Mouse (Mus musculus): ENCODE data around the gene Tas2r144. TPM values are rescaled to one million over a fixed set of nuclear protein-coding genes. Genes with fewer than 3 reads are reported as not detected.

Gene Tas2r144
- polyA plus RNA-seq, 1 experiment = not detected

GRCm38 (mm10) chr6:42261524-42262170 is 46.5 kb downstream of the Tas2r144 start, which contains the start of gene Tmem139:
Tmem139 (plus strand) TSS chr6:42261970.
- Histone ChIP-seq H3K27me3 (ENCODE audit: control insufficient read depth, insufficient read depth, insufficient read length) (no peaks in the 10 kb centered on the region), H3K4me3 (no peak within 1 kb of the TSS), H3ac (ENCODE audit: control insufficient read depth, insufficient read length) (no peak within 1 kb of the TSS), H3K4me2 (ENCODE audit: low read depth) (no peak within 1 kb of the TSS), H3K79me2 (ENCODE audit: control insufficient read depth, insufficient read depth) (peaks cover 17% of the 10 kb centered on the region), H3K36me3 (ENCODE audit: control insufficient read depth, insufficient read depth) (no peaks in the 10 kb centered on the region)
- no peak for TF ChIP-seq TCF12 (IDR thresholded peaks at IDR 0.05; ENCODE audit: insufficient read depth, poor library complexity, severe bottlenecking)

GRCm38 (mm10) chr6:42264626-42265312 is 49.6 kb downstream of the Tas2r144 start, which contains the start of gene Casp2:
Casp2 (plus strand) TSS chr6:42264985.
- H3K36me3 ChIP-seq (ENCODE audit: control insufficient read depth, insufficient read depth) = peaks cover 27% of the 10 kb centered on the region
- peak within 1 kb of the TSS; percentile 88 for H3K4me2 ChIP-seq (ENCODE audit: low read depth)
- H3ac ChIP-seq (ENCODE audit: control insufficient read depth, insufficient read length) = peak within 1 kb of the TSS; percentile 12
- peaks cover 25% of the 10 kb centered on the region for H3K79me2 ChIP-seq (ENCODE audit: control insufficient read depth, insufficient read depth)
- H3K4me3 ChIP-seq = peak within 1 kb of the TSS; percentile 67
- TF ChIP-seq USF1 (IDR thresholded peaks at IDR 0.05; ENCODE audit: low read depth) (no peak), POLR2AphosphoS2 (IDR thresholded peaks at IDR 0.05; ENCODE audit: insufficient read length, low read depth) (peak; percentile 41), MYOG (IDR thresholded peaks at IDR 0.05; ENCODE audit: control insufficient read depth in 1 of 3, insufficient read depth in 1 of 3, insufficient read length in 2 of 3, low read depth in 2 of 3) (peak in 1 of 3 experiments; percentile 6), TCF3 (IDR thresholded peaks at IDR 0.05; ENCODE audit: insufficient read length, low read depth) (no peak), E2F4 (IDR thresholded peaks at IDR 0.05; ENCODE audit: insufficient read depth) (peak; percentile 33), MAX (IDR thresholded peaks at IDR 0.05; ENCODE audit: low read depth) (no peak), REST (IDR thresholded peaks at IDR 0.05; ENCODE audit: insufficient read depth, insufficient read length) (no peak), SRF (IDR thresholded peaks at IDR 0.05; ENCODE audit: control insufficient read depth, insufficient read length, low read depth) (peak; percentile 39), TCF12 (IDR thresholded peaks at IDR 0.05; ENCODE audit: insufficient read depth, poor library complexity, severe bottlenecking) (no peak), CEBPB (IDR thresholded peaks at IDR 0.05; ENCODE audit: insufficient read depth, poor library complexity, severe bottlenecking) (no peak), MYOD1 (IDR thresholded peaks at IDR 0.05; ENCODE audit: control insufficient read depth in 1 of 3, insufficient read length in 2 of 3, low read depth in 2 of 3) (peak in 1 of 3 experiments; percentile 23), POLR2A (IDR thresholded peaks at IDR 0.05; ENCODE audit: insufficient read length, low read depth) (peak; percentile 54)
- H3K27me3 ChIP-seq (ENCODE audit: control insufficient read depth, insufficient read depth, insufficient read length) = no peaks in the 10 kb centered on the region

Other genes starting within 250 kb of the Tas2r144 start
- not detected for gene Sval3, start 247.2 kb upstream of the Tas2r144 start, polyA plus RNA-seq (2012; fragmentation: generic; extraction: Trizol)
- gene Sva, start 176.9 kb upstream of the Tas2r144 start, polyA plus RNA-seq (2012; fragmentation: generic; extraction: Trizol) = not detected
- gene Tas2r139, start 74.4 kb upstream of the Tas2r144 start, polyA plus RNA-seq (2012; fragmentation: generic; extraction: Trizol) = not detected
- gene Gstk1, start 30.6 kb downstream of the Tas2r144 start, polyA plus RNA-seq (2012; fragmentation: generic; extraction: Trizol) = 0.53 TPM
- not detected for gene Tmem139, start 46.6 kb downstream of the Tas2r144 start, polyA plus RNA-seq (2012; fragmentation: generic; extraction: Trizol)
- gene Casp2, start 49.7 kb downstream of the Tas2r144 start, polyA plus RNA-seq (2012; fragmentation: generic; extraction: Trizol) = 6.7 TPM
- gene Clcn1, start 71.4 kb downstream of the Tas2r144 start, polyA plus RNA-seq (2012; fragmentation: generic; extraction: Trizol) = 0.90 TPM
- gene Fam131b, start 109.3 kb downstream of the Tas2r144 start, polyA plus RNA-seq (2012; fragmentation: generic; extraction: Trizol) = 4.2 TPM
- gene Zyx, start 134.3 kb downstream of the Tas2r144 start, polyA plus RNA-seq (2012; fragmentation: generic; extraction: Trizol) = 467 TPM
- gene Epha1, start 157.9 kb downstream of the Tas2r144 start, polyA plus RNA-seq (2012; fragmentation: generic; extraction: Trizol) = 6.3 TPM
- not detected for gene Tas2r143, start 184.9 kb downstream of the Tas2r144 start, polyA plus RNA-seq (2012; fragmentation: generic; extraction: Trizol)
- not detected for gene Tas2r135, start 190.1 kb downstream of the Tas2r144 start, polyA plus RNA-seq (2012; fragmentation: generic; extraction: Trizol)
- not detected for gene Tas2r126, start 219.2 kb downstream of the Tas2r144 start, polyA plus RNA-seq (2012; fragmentation: generic; extraction: Trizol)
- not detected for gene Olfr458, start 249.9 kb downstream of the Tas2r144 start, polyA plus RNA-seq (2012; fragmentation: generic; extraction: Trizol)

All from myocyte (in vitro differentiated cells).